Mouse (Mus musculus) left cerebral cortex, postnatal 36 days (tissue): ENCODE data around the gene Cd248. TPM values are rescaled to one million over a fixed set of nuclear protein-coding genes. Genes with fewer than 3 reads are reported as not detected.

ENCODE experiments used
- DNase-seq, 2 experiments: peaks; one replicate each; pipeline ENCODE4 v3.0.0; 2021 to 2022; ENCODE audit warnings: low spot score in 2 of 2, mixed read lengths in 1 of 2
- intact Hi-C: fragments of 180-260 bp; cut with DNase I; formaldehyde crosslinking; loops from one replicate; pipeline ENCODE4 v1.15.1; 2025
- total RNA-seq, 2 experiments: library from RNA; stranded (reverse); gene quantifications; 2 replicates each; pipeline ENCODE4 v1.2.3; 2021

The Cd248 gene
- total RNA-seq = 1 to 10 TPM; 4.6 to 5.1 TPM

GRCm38 (mm10) chr19:5067867-5068569 lies at the start of gene Cd248:
Cd248 (plus strand) TSS chr19:5068078.
- peak in 1 of 2 experiments; percentile 23 for DNase-seq
- intact Hi-C loops = no loop called here

DNA sequence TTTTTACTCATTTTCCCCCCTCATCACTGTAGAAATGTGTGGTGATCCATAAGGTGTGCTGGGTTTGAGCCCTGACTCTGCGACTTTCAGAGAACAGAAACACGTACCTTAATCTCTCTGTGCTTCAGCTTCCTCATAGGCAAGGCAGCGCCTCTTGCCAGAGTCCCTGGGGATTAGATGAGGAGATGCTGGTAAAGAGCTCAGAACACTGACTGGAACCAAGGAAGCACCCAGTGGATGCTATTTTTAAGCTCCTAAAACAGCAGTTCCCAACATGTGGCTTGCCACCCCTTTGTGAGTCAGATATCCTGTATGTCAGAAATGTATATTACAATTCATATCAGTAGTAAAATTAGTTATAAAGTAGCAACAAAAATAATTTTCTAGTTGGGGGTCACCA lies 49.7 kb upstream of the Cd248 start:
- intact Hi-C loops = loop anchor here (5.0 kb wide), 2 partner anchors 36 to 54 kb away; no protein-coding TSS in a partner anchor
- no peak for DNase-seq

GRCm38 (mm10) chr19:5021416-5021815 lies 46.5 kb upstream of the Cd248 start:
- no peak for DNase-seq
- intact Hi-C loops = no loop called here

- peak; percentile 89 to 90 for DNase-seq
- intact Hi-C loops = no loop called here
These were observed 44.0 kb upstream of the Cd248 start, which contains the start of gene Slc29a2 for GRCm38 (mm10) chr19:5023621-5024479. Slc29a2 (plus strand) TSS chr19:5023860.

- intact Hi-C loops = no loop called here
- DNase-seq = no peak
These were observed 41.8 kb upstream of the Cd248 start for GRCm38 (mm10) chr19:5026111-5026510.

DNA sequence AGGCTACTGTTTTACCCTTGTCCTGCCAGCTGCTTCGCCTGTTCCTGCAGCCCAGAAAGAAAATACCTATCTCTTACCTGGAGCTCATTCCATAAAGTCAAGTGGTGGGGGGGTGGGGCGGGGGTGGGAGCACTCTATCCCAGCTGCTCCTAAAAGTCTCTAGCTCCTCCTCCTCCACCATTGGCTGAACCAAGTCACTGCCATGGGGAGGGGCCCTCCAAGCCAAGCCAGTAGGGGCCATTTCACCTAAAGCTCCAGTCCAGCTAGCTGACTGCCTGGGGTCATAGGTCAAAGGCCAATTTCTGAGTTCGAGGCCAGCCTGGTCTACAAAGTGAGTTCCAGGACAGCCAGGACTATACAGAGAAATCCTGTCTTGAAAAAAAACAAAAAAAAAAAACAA lies 35.2 kb upstream of the Cd248 start:
- no peak for DNase-seq
- intact Hi-C loops = no loop called here

GRCm38 (mm10) chr19:5036577-5036976 lies 31.3 kb upstream of the Cd248 start:
- no peak for DNase-seq
- intact Hi-C loops = no loop called here

DNA sequence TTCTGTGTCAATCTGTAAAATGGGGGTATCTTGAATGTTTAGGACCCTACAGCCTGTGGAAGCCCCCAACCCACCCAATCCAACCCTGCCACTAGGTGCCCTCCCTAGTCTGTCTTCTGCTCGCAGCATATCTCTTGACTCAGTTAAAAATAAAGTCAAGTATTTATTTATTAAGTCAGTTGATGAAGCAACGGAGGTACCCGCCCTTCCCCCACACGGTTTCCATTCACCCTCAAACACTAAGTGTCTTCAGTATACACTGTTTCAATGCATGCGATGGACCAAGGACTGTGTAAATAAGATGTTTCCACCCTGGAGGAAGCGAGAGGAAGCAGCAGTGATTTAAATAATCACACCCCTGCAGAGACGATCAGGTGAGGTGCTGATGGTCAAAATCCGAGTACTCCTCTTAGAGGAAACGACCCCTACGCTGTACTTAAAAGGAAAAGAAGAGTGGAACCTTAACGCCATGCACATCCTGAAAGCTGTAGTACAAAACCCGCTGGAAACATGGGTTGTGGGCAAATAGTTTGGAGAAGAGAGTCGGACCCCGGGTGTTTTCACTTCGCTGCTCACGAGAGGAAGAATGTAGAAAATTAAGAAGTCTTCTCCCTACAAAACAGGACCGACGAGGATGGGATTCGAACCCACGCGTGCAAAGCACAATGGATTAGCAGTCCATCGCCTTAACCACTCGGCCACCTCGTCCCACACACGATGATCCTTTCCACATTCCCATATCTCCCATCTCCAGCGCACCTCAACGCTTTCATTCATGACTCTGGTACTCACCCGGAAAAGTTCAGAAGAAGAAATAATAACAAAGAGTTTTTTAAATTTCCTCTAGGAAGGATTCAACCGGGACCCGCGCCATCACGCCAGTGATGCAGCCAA lies 30.0 kb upstream of the Cd248 start:
- intact Hi-C loops = no loop called here
- DNase-seq = peak; percentile 85

DNA sequence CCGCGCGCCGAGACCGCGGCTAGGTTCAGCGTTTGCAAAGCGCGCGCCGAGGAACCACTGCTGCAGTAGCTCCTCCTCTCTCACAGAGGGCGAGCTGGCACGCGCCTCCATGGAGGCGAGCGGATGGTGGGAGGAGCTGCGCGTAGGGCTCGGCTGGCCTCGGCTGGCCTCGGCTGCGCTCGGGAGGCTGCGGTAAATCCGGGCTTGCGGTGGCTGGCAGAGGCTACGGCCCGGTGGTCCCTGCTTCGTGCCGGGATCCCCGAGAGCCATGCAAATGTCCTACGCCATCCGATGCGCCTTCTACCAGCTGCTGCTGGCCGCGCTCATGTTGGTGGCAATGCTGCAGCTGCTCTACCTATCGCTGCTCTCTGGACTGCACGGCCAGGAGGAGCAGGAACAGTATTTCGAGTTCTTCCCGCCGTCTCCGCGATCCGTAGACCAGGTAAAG lies 29.1 kb upstream of the Cd248 start, which contains the start of the genes B4gat1 and AC124502.3:
B4gat1 (plus strand) TSS at position 118 of the 448 bp plus-strand sequence.
AC124502.3 (plus strand) TSS at position 183 of the 448 bp plus-strand sequence.
- intact Hi-C loops = no loop called here
- peak; percentile 91 for DNase-seq

- intact Hi-C loops = no loop called here
- DNase-seq = peak; percentile 41 to 46
These were observed 28.4 kb upstream of the Cd248 start for GRCm38 (mm10) chr19:5039301-5040114.

GRCm38 (mm10) chr19:5040862-5041523 lies 26.9 kb upstream of the Cd248 start, which contains the start of gene Brms1:
Brms1 (plus strand) TSS chr19:5041354.
- peak; percentile 92 to 94 for DNase-seq
- intact Hi-C loops = no loop called here

DNA sequence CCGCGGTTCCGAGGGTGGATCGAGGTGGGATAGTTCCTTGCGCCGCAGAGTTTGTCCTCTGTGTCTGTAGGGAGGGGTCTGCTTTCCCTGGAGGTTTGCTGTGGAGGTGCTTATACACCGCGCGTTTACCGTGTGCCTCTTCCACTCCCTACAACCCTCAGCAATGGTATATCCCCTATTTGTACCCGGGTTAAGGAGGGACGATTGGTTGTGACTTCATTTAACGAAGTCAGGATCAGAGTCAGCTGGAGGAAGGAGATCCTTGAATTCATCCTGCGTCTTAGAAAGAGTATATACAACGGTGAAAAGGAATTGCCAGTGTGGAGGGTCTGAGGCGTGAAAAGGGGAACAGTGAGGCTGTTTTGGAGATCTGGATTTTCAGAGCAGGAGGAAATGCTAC lies 26.3 kb upstream of the Cd248 start:
- intact Hi-C loops = no loop called here
- no peak for DNase-seq

- intact Hi-C loops = no loop called here
- peak in 1 of 2 experiments; percentile 24 for DNase-seq
These were observed 22.3 kb upstream of the Cd248 start for GRCm38 (mm10) chr19:5045531-5045930.

DNA sequence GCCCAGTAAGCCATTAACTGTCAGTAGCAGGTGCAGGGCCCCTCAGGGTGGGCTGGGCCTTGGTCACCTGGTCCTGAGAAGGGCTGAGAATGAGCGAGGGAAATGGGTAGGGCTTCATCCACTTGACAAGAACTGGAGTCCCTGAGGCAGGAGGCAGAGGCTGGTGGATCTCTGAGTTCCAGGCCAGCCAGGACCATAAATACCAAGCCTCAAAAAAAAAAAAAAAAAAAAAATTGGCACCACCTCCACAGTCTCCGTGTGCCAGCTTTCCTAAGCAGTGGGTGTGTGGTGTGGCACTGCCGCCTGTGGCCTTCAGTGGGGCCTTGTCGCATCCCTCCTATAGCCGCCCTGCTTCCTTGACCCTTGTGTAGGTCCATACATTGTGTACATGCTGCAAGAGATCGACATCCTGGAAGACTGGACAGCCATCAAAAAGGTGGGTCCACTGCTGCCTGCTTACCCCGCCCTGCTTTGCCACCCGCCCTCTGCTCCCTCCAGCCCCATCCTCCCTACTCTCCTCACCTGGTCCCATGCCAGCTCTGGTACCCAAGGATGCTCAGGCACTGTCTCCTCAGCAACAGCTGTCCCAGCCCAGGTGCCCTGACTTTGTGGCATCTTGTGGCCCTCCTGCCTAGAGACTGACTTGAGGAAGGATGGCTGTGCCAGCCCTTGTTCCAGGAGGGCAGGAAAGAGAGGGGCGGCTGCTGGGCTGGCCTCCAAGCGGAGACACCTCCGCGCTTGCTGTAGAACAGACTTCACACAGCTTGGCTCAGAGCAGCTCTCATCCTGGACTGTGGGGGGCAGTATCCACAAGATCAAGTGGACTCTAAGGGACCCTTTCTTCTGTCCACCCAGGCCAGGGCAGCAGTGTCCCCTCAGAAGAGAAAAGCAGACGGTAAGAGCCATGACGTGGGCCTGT lies 19.5 kb upstream of the Cd248 start:
- intact Hi-C loops = no loop called here
- peak; percentile 80 to 85 for DNase-seq

DNA sequence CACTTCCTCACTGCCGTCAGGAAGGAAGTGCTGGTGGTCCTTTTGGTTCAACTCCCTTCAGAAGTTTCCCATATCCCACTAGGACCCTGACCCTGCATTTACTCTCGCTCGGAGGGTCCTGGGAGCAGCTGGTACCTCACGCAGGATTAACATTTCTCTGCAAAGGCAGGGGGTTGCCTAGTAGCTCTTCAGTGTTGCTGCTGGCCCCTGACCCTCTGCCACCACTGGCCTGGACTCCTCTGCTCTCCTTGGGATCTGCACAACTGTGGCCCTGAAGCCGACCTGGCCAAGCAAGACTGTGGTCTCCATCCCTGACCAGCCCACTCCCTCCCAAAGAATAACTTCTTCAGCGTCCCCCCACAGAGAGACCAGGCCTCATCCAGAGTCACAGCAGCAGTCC lies 18.6 kb upstream of the Cd248 start:
- intact Hi-C loops = no loop called here
- no peak for DNase-seq

DNA sequence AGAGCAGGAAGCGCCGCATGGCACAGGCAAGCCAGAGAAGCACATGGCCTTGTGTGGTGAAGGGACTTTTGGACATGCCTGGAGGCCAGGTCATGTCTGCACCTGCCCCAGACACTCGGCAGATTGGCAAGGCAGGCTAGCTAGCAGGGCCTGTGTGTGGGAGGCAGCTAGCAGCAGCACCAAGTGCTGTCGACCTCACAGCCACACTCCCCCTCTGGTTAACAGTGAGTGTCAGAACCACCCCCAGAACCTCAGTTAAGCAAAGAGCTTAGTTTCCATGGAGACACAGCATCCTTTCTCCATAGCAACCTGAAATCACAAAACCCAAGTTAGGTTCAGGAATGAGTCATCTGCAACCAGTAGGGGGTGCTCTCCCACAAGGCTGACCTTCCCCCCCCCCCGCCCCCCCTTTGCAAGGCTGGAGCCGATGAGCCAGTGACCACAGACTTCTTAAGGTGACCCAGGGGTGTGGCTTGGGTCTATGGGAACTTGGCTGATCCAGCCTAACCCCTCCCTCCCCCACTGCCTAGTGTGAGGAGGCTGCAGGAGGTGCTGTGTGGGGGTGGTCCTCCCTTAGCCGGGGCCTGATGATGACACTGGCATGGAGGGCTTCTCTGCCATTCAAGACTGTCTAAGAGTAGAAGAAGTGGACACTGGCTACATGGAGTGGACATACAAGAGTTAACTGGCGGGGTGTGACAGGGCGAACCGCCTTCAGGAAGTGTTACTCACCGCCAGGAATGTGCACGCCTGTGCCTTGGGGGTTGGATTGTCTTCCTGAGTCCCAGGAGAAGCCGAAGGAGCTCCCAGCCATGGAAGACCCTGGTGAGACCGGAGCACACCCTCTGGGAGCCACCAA lies 17.6 kb upstream of the Cd248 start, which contains the start of gene Rin1:
Rin1 (plus strand) TSS at position 435 of the 859 bp plus-strand sequence.
- peak; percentile 73 to 79 for DNase-seq
- intact Hi-C loops = no loop called here
